Mouse (Mus musculus) erythroblast, adult 5-6 weeks (primary cell): Measurements from ENCODE around the gene Ankfn1. TPM values are rescaled to one million over a fixed set of nuclear protein-coding genes. Genes with fewer than 3 reads are reported as not detected.

Experiments
- ATAC-seq: replicated peaks from 2 replicates; pipeline ENCODE4 v1.8.0; 2016; ENCODE audit warnings: moderate number of reproducible peaks, mild to moderate bottlenecking, moderate TSS enrichment, inconsistent platforms; ENCODE audit not compliant: poor library complexity, low FRiP score, severe bottlenecking
- total RNA-seq, 2 experiments: library from RNA; stranded (forward) in 1 of 2; stranded (reverse) in 1 of 2; fragments of 150-400 nt in 1 of 2; fragments of 200-764, 138-1000 nt in 1 of 2; gene quantifications; 2 replicates each; pipeline versions ENCODE4 v1.2.3 to v1.2.4; 2015 to 2017; ENCODE audit warnings: low replicate concordance in 2 of 2

Ankfn1 gene
- total RNA-seq, 2 experiments from 2014 or later = not detected

DNA sequence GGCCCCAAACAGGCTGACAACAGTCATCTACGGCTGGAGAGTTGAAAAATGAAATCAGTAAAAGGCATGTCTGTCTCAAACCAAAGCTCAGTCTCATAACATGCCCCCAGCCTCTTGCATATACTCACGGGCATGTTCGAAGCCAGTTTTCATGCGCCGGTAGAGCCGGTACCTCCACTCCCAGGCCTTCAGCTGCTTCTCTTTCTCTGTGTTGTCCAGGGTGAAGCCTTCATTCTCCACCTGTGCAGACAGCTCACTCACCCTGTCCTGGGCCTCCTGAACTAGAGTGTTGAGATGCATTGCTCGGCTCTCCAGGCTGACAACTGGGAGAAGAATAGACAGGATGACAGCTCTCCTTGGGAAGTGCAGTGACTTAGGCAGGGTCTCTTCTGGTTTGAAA is 272.4 kb downstream of the Ankfn1 start:
- no peak for ATAC-seq

DNA sequence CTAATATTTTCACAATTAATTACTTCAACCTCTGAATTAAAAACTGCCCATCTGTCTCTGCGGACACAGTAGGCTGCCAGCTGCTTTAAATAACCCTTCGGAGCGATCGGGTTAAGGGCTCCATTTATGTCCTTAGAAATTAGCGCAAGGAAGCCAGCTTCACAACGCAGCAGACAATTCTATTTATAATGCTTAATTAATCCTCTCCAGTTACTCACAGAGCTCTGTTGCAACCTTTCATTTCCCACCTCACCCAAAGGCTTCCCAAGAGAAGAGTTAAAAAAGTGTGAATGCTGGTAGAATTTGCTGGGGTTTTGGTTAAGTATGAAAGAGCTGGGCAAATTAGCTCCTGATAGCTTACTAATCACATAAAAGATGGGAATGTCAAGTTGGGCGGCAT is 275.7 kb downstream of the Ankfn1 start:
- no peak for ATAC-seq

DNA sequence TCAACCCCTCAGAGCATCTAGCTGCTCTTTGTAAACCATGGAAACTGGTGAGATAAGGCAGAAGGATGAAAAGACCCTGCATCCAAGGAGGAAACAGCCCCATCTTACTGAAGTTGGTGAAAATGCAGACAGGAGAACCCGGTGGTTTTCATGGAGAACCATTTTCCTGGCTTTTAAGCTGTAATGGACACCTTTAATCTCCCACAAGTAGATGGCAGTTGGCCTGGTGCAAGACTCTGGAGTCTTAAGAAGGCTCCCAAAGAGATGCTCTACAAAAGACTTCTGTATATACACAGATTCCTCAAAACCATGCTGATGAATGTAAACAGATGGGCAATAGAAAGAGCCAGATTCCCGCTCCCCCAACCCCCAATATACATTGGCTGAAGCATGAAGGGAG is 276.5 kb downstream of the Ankfn1 start:
- ATAC-seq = no peak

DNA sequence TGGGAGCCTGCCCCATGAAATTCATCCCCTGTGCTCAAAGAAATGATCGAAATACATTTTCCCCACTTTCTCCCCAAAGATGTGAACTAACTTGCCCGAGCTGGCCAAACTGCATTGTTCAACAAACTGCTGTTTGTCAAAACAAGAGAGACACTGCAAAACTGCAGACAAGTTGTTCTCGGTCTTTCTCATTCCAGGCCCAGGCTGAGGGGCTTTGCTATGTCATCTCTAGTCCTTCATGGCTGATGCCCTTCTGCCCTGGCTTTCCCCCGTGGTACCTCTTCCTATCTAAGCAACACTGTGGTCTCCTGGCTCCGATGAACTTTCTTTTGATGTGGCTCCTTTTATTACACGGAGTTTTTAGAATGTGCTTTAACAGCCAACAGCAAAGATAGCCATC is 296.4 kb downstream of the Ankfn1 start:
- no peak for ATAC-seq

DNA sequence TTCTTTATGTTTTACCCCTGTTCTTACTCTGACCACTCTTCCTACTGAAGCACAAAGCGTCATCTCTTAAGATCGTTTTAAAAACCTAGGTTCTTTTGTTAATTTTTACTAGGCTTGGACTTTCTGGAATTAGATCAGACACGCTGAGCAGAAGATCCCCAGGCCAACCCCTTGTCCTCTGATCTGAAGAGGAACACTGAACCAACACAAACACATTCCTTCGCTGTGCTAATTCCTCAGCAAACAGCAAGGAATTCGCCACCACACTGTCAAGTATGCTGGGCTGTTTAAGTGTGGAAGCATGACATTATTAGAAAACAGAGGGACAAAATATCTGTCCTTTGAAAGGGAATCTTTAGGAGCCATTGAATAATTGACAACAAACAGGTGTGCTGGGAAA is 300.5 kb downstream of the Ankfn1 start:
- ATAC-seq = no peak

DNA sequence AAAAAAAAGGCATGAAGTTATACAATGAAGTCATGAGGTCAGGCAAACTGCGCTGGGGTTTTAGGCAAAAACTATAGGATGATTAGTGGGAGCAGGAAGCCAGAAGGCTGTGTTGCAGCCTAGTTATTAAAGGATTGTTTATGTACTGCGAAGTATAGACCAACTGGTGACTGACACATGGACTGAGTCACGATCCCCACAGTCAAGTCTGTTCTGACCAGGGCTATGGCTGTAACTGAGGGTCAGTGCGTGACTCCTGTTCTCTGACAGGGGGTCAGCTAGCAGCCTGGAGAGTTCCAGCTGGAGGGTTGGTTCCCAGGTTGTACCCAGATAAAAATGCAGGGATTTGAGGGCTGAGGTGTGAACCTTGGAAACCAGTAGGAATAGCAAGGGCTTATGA is 301.4 kb downstream of the Ankfn1 start:
- ATAC-seq = no peak

DNA sequence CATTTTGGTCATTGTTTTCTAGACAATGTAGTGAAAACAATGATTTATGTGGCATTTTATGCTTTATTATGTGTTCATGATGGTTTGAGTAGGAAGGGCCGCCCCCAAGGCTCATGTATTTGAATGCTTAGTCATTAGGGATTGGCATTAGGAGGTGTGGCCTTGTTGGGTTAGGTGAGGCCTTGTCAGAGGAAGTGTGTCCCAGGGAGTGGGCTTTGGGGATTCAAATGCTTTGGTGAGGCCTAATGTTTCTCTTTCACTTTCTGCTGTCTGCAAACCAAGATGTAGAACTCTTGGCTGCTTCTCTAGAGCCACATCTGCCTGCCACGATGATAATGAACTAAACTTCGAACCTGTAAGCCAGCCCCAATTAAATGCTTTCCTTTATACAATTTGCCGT is 304.6 kb downstream of the Ankfn1 start:
- ATAC-seq = no peak

DNA sequence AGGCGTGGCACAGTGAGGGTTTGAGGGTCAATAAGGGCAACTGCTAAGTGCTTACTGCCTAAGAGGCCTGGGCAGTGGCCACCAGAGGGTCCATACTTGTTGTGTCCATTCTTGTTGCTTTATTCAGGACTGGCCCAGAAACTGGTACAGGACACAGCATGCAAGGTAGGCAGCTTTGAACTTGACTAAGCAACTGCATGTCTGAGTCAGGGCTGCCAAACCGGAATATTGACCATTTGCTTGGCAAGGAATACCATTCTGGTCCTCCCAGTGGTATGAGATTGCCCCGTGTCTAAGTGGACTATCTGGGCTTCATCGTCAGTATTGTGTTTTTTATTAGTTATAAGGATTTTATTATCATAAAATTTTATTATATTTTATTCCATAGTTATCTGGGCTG is 312.1 kb downstream of the Ankfn1 start:
- ATAC-seq = no peak

DNA sequence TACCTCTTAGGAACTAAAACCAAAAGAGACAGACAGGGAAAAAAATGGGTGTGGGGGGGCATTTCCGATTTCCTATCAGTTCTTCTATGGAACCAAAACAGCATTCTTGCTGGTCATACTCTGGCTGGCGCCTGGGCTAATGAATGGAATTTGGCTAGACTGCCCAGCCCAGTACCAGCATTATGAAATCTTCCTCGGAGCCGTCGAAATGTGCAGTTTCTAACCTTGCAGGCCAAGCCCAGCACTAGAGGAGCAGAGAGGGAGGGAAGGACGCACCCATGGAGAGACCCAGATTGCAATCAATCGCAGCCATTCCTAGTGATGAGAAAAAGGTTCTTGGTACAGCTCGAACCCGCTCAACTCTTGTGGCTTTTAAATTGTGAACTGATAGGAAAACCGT is 315.2 kb downstream of the Ankfn1 start:
- no peak for ATAC-seq

DNA sequence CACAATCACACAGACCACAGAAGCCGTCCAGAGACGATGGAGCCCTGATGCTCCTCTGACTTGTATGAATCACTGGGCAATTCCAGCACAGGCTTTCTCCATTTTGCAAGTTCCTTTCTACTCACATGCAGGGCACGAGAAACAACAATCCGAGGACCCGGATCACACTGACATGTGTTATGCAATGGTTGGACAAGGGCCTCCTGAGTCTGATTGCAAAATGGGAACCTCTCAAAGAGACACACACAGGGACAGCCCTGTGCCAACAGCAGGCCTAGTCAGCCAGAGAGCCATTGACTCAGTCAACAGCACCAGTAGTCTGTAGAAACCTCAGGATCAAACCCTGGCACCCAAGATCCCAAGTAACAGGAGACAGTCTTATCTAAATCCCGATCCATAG is 318.0 kb downstream of the Ankfn1 start:
- no peak for ATAC-seq

DNA sequence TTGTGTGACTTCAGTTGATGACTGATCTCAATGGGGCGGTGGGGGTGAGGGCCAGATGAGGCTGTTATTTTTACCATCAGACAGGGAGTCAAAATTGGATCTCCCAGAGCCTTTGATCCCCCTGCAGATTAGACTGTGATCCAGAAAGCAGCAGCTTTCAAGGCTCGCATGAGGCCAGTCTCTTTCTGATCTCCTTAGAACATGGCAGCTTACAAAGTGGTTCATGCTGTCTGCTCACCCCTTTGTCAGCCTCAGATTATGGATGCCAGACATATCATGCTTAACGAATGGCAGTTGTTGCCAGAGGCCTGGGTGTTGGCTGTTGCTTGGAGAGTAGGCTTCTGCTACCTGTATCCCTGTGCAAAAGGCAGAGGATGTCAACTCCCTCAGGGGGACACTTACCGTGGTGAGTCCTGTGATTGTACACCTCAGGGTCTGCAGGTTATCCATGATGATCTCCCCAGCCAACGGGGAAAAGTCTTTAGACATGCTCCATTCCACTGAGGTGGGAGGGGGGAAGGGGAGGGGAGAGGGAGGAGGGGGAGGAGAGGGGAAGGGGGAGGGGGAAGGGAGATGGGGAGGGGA is 321.7 kb downstream of the Ankfn1 start:
- no peak for ATAC-seq

DNA sequence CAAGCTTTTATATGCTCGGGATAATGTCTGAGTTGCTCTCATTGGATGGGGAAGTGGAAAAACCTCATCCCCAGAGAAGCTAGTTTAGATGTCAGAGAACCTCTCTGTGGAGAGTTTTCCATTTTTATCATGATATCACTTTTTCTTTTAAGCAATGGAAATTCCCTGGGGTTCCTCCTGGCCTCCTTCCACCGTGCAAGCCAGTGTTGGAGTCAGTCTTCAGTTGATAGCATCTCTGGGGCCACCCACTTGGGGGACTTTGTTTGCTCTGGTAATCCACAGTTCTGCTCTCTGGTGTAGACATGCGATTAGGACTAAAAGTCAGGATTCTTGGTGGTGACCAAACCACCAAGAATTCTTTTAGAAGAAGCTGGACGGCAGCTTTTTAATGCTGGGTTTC is 322.8 kb downstream of the Ankfn1 start:
- no peak for ATAC-seq

DNA sequence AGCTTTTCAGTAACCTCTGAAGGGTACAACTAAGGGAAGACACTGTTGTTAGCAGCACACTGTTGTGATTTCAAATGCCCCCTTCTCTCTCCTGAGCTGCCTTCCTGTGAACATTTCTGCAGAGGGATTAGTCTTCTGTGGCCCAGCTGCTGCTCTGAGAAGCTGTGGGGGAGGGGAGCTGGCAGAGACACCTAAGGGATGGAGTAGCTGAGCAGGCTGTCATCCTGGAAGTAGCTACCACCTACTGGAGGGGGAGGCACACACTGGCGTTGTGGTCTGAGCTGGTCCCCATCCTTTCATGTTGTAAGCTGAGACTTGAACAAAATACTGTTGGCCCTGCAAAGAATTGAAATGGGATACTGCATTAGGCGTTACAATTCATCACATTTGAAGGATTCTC is 324.6 kb downstream of the Ankfn1 start:
- no peak for ATAC-seq

DNA sequence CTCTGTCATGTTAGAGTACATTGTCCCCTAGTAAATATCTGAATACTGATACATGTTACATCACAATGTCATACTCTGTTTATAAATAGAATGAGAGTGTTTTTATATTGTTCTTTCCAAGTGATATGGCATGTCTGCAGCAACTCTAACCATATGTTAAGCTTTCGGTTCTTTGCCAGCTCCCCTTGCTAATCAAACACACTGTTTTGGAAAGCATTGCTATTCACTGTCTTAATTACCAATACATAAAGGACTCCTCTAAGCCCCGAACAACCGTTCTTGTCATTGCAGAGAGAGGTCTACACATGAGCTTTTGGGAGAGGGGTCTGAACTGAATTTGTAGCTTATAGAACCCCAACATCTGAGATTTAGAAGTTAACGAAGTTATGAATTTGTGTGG is 327.0 kb downstream of the Ankfn1 start:
- ATAC-seq = no peak

DNA sequence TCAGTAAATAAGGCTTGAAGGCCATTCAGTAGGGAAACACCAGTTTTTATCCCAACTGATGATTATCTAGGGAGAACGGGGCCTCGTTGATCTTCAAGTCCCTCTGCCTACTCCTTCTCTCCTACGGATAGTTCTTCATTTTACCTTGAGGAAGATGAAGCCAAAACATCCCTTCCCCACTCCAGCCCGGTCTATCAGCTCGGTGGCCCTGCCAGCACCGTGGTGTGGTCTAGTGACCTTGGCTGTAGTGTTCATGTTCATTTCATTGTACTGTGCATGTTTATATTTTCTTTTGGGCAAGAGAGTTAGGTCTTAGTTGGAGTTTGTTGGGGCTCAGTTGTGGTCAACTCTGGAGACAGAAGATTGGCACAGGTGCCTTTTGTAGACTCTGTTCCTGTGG is 328.5 kb downstream of the Ankfn1 start:
- no peak for ATAC-seq

DNA sequence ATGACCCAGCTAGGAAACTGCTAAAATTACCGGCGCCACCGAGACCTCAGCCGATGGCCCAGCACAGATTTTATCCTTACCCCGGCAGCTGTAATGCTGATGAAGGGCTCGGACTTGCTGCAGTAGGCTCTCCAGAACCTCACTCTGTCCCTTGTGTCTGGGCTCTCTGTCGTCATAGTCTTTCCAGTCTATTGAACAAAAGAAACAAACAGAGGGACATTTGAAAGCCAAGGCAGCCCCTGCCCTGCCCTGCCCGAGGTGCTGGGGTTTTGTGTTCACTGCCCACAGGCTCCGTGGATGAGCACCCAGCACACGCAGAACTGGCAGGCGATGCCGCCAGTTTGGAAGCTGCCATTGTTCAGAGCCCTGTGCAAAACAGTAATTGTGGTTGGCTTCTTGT is 330.0 kb downstream of the Ankfn1 start:
- ATAC-seq = no peak

DNA sequence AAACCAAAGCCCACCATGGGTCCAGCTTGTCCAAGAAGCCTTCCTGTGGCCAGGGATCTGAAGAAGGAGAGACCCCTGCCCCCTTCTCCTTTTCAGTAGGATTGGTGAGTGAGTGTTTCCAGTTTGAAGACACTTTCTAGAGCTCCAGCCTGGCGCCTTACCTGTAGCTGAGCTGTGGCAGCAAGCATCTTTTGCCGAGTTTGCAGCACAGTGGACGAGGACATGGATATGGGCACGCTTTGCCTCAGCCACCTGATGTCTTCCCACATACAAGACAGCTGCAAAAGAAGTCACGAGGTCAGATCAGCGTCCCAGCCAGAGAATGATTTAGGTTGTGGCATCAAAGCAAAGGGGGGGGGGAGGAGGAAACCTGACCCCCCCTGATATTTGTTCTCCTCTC is 336.9 kb downstream of the Ankfn1 start:
- ATAC-seq = no peak

DNA sequence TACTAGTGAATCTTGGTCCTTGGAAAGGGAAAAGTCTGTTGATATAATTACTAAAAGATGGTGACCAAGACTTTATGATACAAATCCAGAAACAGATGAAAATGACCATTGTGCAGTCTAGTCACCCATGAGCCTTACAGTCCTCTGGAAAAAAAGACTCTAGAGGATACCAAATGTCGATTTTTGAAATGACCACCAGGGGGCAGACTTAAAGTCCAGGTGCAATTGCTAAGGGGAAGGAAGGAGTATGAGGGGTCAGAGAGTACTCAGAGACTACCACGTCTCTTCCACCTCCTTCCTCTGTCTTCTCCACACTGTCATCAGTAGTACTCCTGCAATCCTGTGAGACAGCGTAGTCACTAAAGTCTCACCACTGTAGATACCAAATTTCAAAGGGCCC is 353.1 kb downstream of the Ankfn1 start:
- no peak for ATAC-seq

DNA sequence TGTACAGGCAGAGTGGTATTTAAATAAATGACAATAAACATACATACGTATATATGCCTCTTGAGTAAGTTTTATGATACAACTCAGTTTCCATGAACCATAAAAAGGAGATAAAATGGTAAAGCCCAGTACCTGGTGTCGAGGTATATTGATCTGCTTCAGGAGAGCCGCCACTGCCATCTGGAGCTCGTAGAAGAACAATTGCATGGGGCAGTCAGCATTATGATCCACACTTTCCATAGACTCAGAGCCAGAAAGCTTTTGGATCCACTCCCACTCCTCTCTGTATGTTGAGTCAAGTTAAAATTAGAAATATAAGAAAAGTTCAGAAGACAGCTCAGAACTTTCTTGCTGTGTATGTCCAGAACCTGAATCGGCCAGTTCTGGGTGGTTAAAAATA is 354.8 kb downstream of the Ankfn1 start:
- no peak for ATAC-seq

DNA sequence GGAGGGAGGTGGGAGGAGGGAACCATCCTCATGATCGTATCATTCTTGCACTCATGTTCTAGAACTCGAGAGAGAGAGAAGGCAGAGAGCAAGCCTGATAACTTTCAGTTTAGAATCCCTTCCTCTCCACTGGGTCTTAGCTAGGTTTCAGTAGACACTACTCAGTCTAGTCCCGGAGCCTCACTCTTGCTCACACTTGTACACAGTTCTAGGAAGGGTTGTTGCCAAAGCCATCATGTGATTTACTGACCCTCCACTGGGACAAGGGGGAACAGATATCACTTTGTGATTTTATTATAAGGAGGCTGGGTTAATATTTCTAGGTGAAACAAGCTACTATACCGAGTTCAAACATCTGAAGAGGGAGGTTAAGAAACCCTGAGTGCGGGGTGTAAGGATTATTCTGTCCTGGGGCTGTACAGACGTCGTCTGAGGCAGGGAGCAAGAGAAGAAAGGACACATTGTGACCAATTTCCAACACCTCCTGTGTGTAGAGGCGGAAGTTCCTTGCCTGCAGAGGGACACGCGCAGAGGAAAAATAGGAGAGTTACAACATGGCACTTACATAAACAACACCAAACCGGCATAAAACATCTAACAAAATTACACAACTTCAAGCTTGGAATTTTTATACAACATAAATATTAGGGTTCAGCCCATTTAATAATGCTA is 356.6 kb downstream of the Ankfn1 start:
- ATAC-seq = no peak

DNA sequence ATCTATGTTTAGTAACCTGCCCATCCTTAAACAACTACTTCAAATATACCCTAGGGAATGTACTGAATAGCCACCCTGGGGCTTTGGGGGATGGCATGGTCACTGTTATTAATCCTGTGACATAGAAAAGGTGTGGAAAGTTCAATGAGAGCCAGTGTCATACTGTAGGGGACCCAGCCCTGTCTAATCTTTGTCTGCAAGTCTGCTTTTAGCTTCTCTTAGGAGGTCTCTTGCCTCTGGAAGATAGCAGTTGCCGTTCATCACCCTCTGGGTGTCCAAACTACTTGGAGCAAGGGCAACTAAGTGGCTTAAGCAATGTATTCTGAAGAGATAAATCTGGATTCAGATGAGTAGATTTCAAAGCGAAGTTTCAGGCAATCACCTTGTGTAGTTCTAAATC is 357.6 kb downstream of the Ankfn1 start:
- no peak for ATAC-seq

DNA sequence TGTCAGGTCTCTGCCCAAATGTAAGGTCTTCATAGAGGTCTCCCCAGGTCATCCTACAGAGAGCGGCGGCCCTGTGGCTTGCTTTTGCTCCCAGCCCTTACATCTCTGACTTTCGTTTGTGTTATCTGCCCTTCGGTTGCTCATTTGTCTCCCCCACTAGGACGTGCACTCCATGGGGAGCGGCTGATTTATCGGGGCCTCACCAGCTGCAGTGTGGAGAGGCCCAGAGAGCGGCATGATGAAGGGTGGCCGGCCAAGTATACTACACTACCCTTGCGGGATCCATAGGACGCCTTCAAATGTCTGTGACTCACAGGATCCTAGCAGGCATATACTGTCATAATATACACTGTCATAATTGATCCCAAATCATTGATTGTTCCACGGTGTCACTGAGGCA is 358.8 kb downstream of the Ankfn1 start:
- ATAC-seq = no peak
